Mouse (Mus musculus): ENCODE results near the gene Treml2.

DNA sequence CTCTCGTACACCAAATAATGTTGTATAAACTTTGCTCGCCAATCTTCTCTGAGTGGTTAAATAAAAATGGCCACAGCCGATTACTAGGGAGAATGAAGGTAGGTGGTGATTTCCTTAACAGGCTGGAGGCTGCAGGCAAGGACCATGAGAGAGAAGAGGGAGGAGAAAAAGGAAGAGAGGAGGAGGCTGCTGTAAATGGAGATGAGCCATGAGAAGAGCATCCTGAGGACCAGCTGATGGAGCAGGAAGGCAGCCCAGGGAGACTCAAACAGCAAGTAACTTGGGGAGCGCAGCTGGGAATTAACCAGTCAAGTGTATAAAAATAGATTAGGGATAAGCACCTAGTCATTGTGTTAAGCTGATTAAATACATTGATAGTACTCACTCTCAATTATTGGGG is 34.9 kb downstream of the Treml2 start:
- TF ChIP-seq CTCF (IDR thresholded peaks at IDR 0.05; ENCODE audit: insufficient read depth, low read depth, low read length), result no peak
- no peak for TF ChIP-seq POLR2A (IDR thresholded peaks at IDR 0.05; ENCODE audit: insufficient read depth, low read depth, low read length)
